Mouse (Mus musculus) lung, postnatal 0 days (tissue): Measurements from ENCODE around the gene Zfp414.

Experiments used
- CTCF ChIP-seq: IDR thresholded peaks from 2 replicates; pipeline ENCODE4 v1.5.1; 2016; ENCODE audit warnings: antibody characterized with exemption, mild to moderate bottlenecking
- EP300 ChIP-seq: IDR thresholded peaks from 2 replicates; pipeline ENCODE4 v1.6.1; 2016; ENCODE audit warnings: antibody characterized with exemption, mild to moderate bottlenecking, control low read depth

DNA sequence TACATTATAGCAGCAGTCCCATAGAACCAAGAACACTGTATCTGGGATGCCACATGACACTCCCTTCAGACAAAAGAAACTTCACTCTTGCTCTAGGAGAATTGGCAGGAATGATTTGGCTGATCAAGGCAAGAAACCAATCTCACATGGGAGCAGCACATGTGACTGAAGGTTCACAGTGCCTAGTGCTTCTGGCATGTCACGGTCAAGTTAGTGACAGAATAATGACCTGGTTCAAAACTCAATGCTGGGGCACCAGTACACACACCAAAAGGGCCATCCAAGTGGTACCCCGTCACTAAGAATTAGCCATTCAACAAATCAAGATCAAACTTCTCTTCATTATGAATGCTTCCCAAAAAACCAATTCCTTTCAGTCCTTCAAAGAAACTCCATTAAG is 47.2 kb downstream of the Zfp414 start:
- no peak for TF ChIP-seq CTCF
- TF ChIP-seq EP300 = no peak
